8 mouse cellular contexts compared by ENCODE assay signal in the genomic region with DNA sequence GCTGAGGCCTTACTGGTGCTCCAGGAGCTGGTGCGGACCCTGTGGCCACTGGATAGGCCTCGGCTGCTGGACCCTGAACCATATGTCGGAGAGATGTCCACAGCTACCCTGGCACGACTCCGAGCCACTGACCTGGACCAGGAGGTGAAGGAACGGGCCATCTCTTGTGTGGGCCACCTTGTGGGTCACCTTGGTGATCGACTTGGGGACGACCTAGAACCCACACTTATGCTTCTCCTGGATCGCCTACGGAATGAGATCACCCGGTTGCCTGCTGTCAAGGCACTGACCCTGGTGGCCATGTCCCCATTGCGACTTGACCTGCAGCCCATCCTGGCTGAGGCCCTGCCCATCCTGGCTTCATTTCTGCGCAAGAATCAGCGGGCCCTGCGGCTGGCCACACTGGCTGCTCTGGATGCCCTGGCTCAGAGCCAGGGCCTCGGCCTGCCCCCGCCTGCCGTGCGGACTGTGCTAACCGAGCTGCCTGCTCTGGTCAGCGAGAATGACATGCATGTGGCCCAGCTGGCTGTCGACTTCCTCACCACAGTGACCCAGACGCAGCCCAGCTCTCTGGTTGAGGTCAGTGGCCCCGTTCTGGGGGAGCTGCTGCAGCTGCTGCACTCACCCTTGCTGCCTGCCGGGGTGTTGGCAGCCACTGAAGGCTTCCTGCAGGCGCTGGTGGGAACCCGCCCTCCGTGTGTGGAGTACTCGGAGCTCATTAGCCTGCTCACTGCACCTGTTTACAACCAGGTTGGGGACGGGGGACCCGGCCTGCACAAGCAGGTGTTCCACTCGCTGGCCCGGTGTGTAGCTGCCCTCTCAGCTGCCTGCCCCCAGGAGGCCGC. TPM values are rescaled to one million over a fixed set of nuclear protein-coding genes. Genes with fewer than 3 reads are reported as not detected.
DNase-seq lines count a peak whose midpoint lies in the region; ATAC-seq and TF ChIP-seq lines count a peak whose summit lies in the region.
"Had no signal": no experiment of that assay in that cellular context is flagged by ENCODE, and none has a peak within 500 bp of the region (broad histone marks: within the 10 kb centered on the region; RNA-seq: fewer than 3 reads in every experiment).

No protein-coding gene starts in this region.

- H3K9ac ChIP-seq in midbrain, postnatal 0 days (replicated peaks; ENCODE audit: low read length, poor library complexity, severe bottlenecking): no peak overlapping the region
- H3K9ac ChIP-seq: liver, embryonic 14.5 days had no signal

- 86% methylated on average over 34 of the region's 34 CpGs for WGBS in midbrain, postnatal 0 days
- WGBS in midbrain, embryonic 10.5 days: 92% methylated on average over 34 of the region's 34 CpGs

- no peaks in the 10 kb centered on the region for H3K9me3 ChIP-seq in midbrain, postnatal 0 days (ENCODE audit: low read length)
- no peaks in the 10 kb centered on the region for H3K9me3 ChIP-seq in midbrain, embryonic 10.5 days (replicated peaks)

- peaks cover 73% of the 10 kb centered on the region for H3K36me3 ChIP-seq in midbrain, postnatal 0 days (ENCODE audit: insufficient read depth, low read length)
- H3K36me3 ChIP-seq in midbrain, embryonic 10.5 days: peaks cover 100% of the 10 kb centered on the region

- no peak overlapping the region for H3K4me3 ChIP-seq in midbrain, postnatal 0 days (ENCODE audit: low read depth, low read length)
- H3K4me3 ChIP-seq in midbrain, embryonic 10.5 days: no peak overlapping the region

- H3K27ac ChIP-seq in midbrain, postnatal 0 days (ENCODE audit: low read depth, low read length): no peak overlapping the region
- no peak overlapping the region for H3K27ac ChIP-seq in midbrain, embryonic 10.5 days (replicated peaks)
- H3K27ac ChIP-seq: liver, embryonic 14.5 days had no signal

- 0 out of 2 replicates have a peak, but pooled peaks have one; percentile 31 for ATAC-seq in midbrain, postnatal 0 days (ENCODE audit: low FRiP score)

- DNase-seq in midbrain, postnatal 0 days (ENCODE audit: low spot score): peak; percentile 54
- DNase-seq in midbrain, embryonic 10.5 days (ENCODE audit: low spot score): no peak
- peak; percentile 57 to 77 for DNase-seq in cerebellum, adult 18-20 months
- DNase-seq in gastrocnemius, postnatal 4 days (ENCODE audit: low spot score in 2 of 2): peak; percentile 40 to 52
- peak; percentile 69 to 74 for DNase-seq in kidney, postnatal 36 days
- no peak for DNase-seq in testis, postnatal 14 days (ENCODE audit: low spot score)
- DNase-seq in neural tube, embryonic 10.5 days (ENCODE audit: extremely low spot score, low spot score): no peak

- H3K4me1 ChIP-seq in midbrain, postnatal 0 days (ENCODE audit: insufficient read depth, low read length): no peaks in the 10 kb centered on the region
- no peaks in the 10 kb centered on the region for H3K4me1 ChIP-seq in midbrain, embryonic 10.5 days

- H3K4me2 ChIP-seq in midbrain, postnatal 0 days (ENCODE audit: low read depth, low read length, poor library complexity, severe bottlenecking): no peak overlapping the region

- TF ChIP-seq CTCF in midbrain, postnatal 0 days (IDR thresholded peaks at IDR 0.05): no peak

- no peaks in the 10 kb centered on the region for H3K27me3 ChIP-seq in midbrain, postnatal 0 days (ENCODE audit: insufficient read depth, low read length)
- no peaks in the 10 kb centered on the region for H3K27me3 ChIP-seq in midbrain, embryonic 10.5 days (ENCODE audit: low read depth, poor library complexity, severe bottlenecking)

RNA-seq across cellular contexts. Expression of gene Rpl32, which starts 16.5 kb away (rescaled TPM):
- 768 and 939 TPM in 2 replicates for total RNA-seq in midbrain, postnatal 0 days (2014; rRNA removed)
- 982 and 1,027 TPM in 2 replicates for polyA plus RNA-seq in midbrain, postnatal 0 days (2015; fragmentation: Nextera tagmentation; extraction: Ambion mirVana)
- 1,558 and 1,869 TPM in 2 replicates for polyA plus RNA-seq in midbrain, embryonic 10.5 days (2016; fragmentation: Nextera tagmentation; extraction: Ambion mirVana)
- total RNA-seq in gastrocnemius, postnatal 4 days (2021): 1,000 to 10,000 TPM; 1,342 to 1,439 TPM

RNA-seq across cellular contexts. Expression of gene Cand2, which starts 17.7 kb away (rescaled TPM):
- total RNA-seq in midbrain, postnatal 0 days (2014; rRNA removed): 9.3 and 10.2 TPM in 2 replicates
- 4.2 and 4.3 TPM in 2 replicates for polyA plus RNA-seq in midbrain, postnatal 0 days (2015; fragmentation: Nextera tagmentation; extraction: Ambion mirVana)
- polyA plus RNA-seq in midbrain, embryonic 10.5 days (2016; fragmentation: Nextera tagmentation; extraction: Ambion mirVana): 56.3 and 57.3 TPM in 2 replicates
- 100 to 1,000 TPM; 103 to 106 TPM for total RNA-seq in gastrocnemius, postnatal 4 days (2021)

RNA-seq across cellular contexts. Expression of gene Tmem40, which starts 29.9 kb away (rescaled TPM):
- total RNA-seq in midbrain, postnatal 0 days (2014; rRNA removed): 0.99 and 1.5 TPM in 2 replicates
- 1.5 TPM in 2 replicates for polyA plus RNA-seq in midbrain, postnatal 0 days (2015; fragmentation: Nextera tagmentation; extraction: Ambion mirVana)
- polyA plus RNA-seq in midbrain, embryonic 10.5 days (2016; fragmentation: Nextera tagmentation; extraction: Ambion mirVana): 1.6 and 1.9 TPM in 2 replicates
- total RNA-seq in gastrocnemius, postnatal 4 days (2021): under 1 TPM; 0.66 to 0.73 TPM

RNA-seq across cellular contexts. Expression of gene Efcab12, which starts 46.1 kb away (rescaled TPM):
- total RNA-seq in midbrain, postnatal 0 days (2014; rRNA removed): 3.2 and 3.8 TPM in 2 replicates
- 1.5 and 2.1 TPM in 2 replicates for polyA plus RNA-seq in midbrain, postnatal 0 days (2015; fragmentation: Nextera tagmentation; extraction: Ambion mirVana)
- 1.7 and 2.2 TPM in 2 replicates for polyA plus RNA-seq in midbrain, embryonic 10.5 days (2016; fragmentation: Nextera tagmentation; extraction: Ambion mirVana)
- total RNA-seq in gastrocnemius, postnatal 4 days (2021): under 1 TPM; 0.15 to 0.26 TPM

Comparison
In these comparisons a context has a peak if more than half of its experiments do, and no peak if none do; other contexts are left out.
1. DNase-seq: peak in midbrain, postnatal 0 days (single experiment), cerebellum, adult 18-20 months (2 of 2), gastrocnemius, postnatal 4 days (2 of 2) and kidney, postnatal 36 days (2 of 2); none in midbrain, embryonic 10.5 days (single experiment), testis, postnatal 14 days (single experiment) and neural tube, embryonic 10.5 days (single experiment).